14 mouse cellular contexts compared by ENCODE assay signal in the genomic region with DNA sequence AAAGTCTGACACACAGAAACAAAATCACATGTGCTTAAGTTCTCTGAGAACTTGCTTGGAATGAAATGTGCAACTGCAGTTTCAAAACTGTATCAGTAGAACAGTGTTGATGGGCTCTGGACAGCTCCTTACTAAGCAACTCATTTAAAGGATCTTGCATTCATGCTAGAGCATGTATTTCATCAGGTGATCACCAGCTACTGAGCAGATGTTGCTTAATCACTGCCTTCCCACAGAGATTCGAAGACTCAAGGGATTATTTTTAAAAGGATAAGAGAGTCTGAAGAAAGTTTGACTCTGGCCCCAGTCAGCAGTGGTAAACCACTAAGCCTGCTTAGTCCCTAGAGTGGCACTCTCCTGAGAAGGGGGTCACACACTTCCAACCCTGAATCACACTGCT.
"Had no signal": no experiment of that assay in that cellular context is flagged by ENCODE, and none has a peak within 500 bp of the region (broad histone marks: within the 10 kb centered on the region; RNA-seq: fewer than 3 reads in every experiment).

No protein-coding gene starts in this region.

- H3K4me2 ChIP-seq: limb, embryonic 15.5 days; liver, embryonic 12.5 days; lung, embryonic 14.5 days; midbrain, embryonic 12.5 days; neural tube, embryonic 15.5 days; stomach, embryonic 15.5 days had no signal

- H3K27me3 ChIP-seq: limb, embryonic 15.5 days; liver, embryonic 12.5 days; midbrain, embryonic 12.5 days; neural tube, embryonic 15.5 days; stomach, embryonic 15.5 days had no signal

- DNase-seq: kidney, postnatal 10 days; kidney, postnatal 4 days; lung, embryonic 14.5 days; lung, postnatal 14 days; right cerebral cortex, postnatal 4 days; spleen, adult 18-20 months; thymus, adult 2 months; thymus, postnatal 25 days had no signal

- H3K4me3 ChIP-seq: layer of hippocampus, adult 2 months; limb, embryonic 15.5 days; liver, embryonic 12.5 days; midbrain, embryonic 12.5 days; neural tube, embryonic 15.5 days; stomach, embryonic 15.5 days had no signal

- ATAC-seq: liver, embryonic 12.5 days had no signal

- H3K9me3 ChIP-seq: limb, embryonic 15.5 days; liver, embryonic 12.5 days; midbrain, embryonic 12.5 days; neural tube, embryonic 15.5 days; stomach, embryonic 15.5 days had no signal

- H3K36me3 ChIP-seq: limb, embryonic 15.5 days; liver, embryonic 12.5 days; midbrain, embryonic 12.5 days; neural tube, embryonic 15.5 days; stomach, embryonic 15.5 days had no signal

- H3K27ac ChIP-seq: layer of hippocampus, adult 2 months; limb, embryonic 15.5 days; liver, embryonic 12.5 days; midbrain, embryonic 12.5 days; neural tube, embryonic 15.5 days; stomach, embryonic 15.5 days had no signal

- H3K4me1 ChIP-seq: limb, embryonic 15.5 days; liver, embryonic 12.5 days; midbrain, embryonic 12.5 days; neural tube, embryonic 15.5 days; stomach, embryonic 15.5 days had no signal

- H3K9ac ChIP-seq: limb, embryonic 15.5 days; liver, embryonic 12.5 days; lung, embryonic 14.5 days; midbrain, embryonic 12.5 days; neural tube, embryonic 15.5 days; stomach, embryonic 15.5 days had no signal
